Mouse (Mus musculus): Measurements from ENCODE around the gene Bok.

DNA sequence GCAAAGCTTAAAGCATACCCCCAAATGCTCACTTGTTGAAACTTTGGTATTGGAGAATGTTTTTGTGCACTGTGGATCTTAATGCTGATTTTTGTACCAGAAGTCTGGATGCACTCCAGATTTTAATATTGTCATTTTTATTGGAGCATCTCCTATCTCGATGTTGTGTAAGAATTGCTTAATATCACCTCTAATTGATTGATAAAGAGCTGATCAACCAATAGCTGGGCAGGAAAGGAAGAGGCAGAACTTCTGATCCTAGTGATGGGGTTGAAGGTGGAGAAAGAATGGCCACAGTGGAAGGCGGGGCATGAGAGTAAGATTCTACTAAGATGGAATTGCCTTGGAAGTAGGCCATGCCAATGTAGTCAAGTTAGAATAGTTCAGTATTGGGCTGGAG is 43.5 kb upstream of the Bok start:
- TF ChIP-seq POLR2A (IDR thresholded peaks at IDR 0.05; ENCODE audit: borderline replicate concordance, extremely low read depth, low read depth, low read length) (no peak), CTCF (IDR thresholded peaks at IDR 0.05; ENCODE audit: insufficient read depth, low read length) (no peak)

Data from lung, adult 2 months (tissue).